Mouse (Mus musculus) midbrain, embryonic 10.5 days (tissue): ENCODE measurements around the gene Brip1. TPM values are rescaled to one million over a fixed set of nuclear protein-coding genes. Genes with fewer than 3 reads are reported as not detected.

Experiments
- DNase-seq: peaks from one replicate; pipeline ENCODE4 v3.0.0-alpha.2; 2017; ENCODE audit warnings: low spot score
- H3K27ac ChIP-seq: fragments of 300-500 bp; sonication (generic); replicated peaks from 2 replicates; pipeline ENCODE4 v1.5.1; 2016; ENCODE audit warnings: mild to moderate bottlenecking
- H3K27me3 ChIP-seq: fragments of 300-500 bp; sonication (generic); 2 replicates; pipeline ENCODE4 v1.6.1; 2016; ENCODE audit warnings: low read depth, mild to moderate bottlenecking; ENCODE audit not compliant: poor library complexity, severe bottlenecking
- H3K36me3 ChIP-seq: fragments of 300-500 bp; sonication (generic); 2 replicates; pipeline ENCODE4 v1.6.1; 2016; ENCODE audit warnings: mild to moderate bottlenecking, moderate library complexity
- H3K4me1 ChIP-seq: fragments of 300-500 bp; sonication (generic); 2 replicates; pipeline ENCODE4 v1.6.1; 2016
- H3K4me3 ChIP-seq: fragments of 300-500 bp; sonication (generic); 2 replicates; pipeline ENCODE4 v1.5.1; 2016; ENCODE audit warnings: mild to moderate bottlenecking, moderate library complexity
- H3K9me3 ChIP-seq: fragments of 300-500 bp; sonication (generic); replicated peaks from 2 replicates; pipeline ENCODE4 v1.6.1; 2016; ENCODE audit warnings: mild to moderate bottlenecking
- WGBS: fragments of 180-500 bp; shearing (Covaris S2); methylation state at CpG from one replicate; pipeline ENCODE4 v1.1.7; 2016; 5-methylcytosine and 5-hydroxymethylcytosine counted together
- polyA plus RNA-seq: library from polyadenylated mRNA; unstranded; fragments of >200 nt; fragmentation: Nextera tagmentation; extraction: Ambion mirVana; gene quantifications from 2 replicates; pipeline ENCODE4 v1.2.1, GENCODE M21; 2016

The Brip1 gene
- 10.7 and 12.4 TPM in 2 replicates for polyA plus RNA-seq

GRCm38 (mm10) chr11:86201037-86201786, at the start of gene Brip1:
Gene Brip1 (minus strand): TSS chr11:86201193.
- peak; percentile 96 for DNase-seq
- peaks cover 35% of the 10 kb centered on the region for H3K9me3 ChIP-seq
- peak within 1 kb of the TSS; percentile 88 for H3K4me3 ChIP-seq
- H3K36me3 ChIP-seq: peaks cover 68% of the 10 kb centered on the region
- peak within 1 kb of the TSS; percentile 94 for H3K27ac ChIP-seq
- under 1% methylated on average over 60 of the region's 60 CpGs for WGBS
- H3K4me1 ChIP-seq: peaks cover 30% of the 10 kb centered on the region
- no peaks in the 10 kb centered on the region for H3K27me3 ChIP-seq

- DNase-seq: no peak
- Histone ChIP-seq H3K4me3 (no peak overlapping the region), H3K27ac (no peak overlapping the region), H3K27me3 (no peaks in the 10 kb centered on the region), H3K9me3 (no peaks in the 10 kb centered on the region), H3K36me3 (peaks cover 96% of the 10 kb centered on the region), H3K4me1 (no peaks in the 10 kb centered on the region)
- 97% methylated on average over 4 of the region's 4 CpGs for WGBS
Measured at GRCm38 (mm10) chr11:86232446-86232845, 31.5 kb upstream of the Brip1 start.

- Histone ChIP-seq H3K27ac (no peak overlapping the region), H3K36me3 (peaks cover 96% of the 10 kb centered on the region), H3K9me3 (no peaks in the 10 kb centered on the region), H3K4me3 (no peak overlapping the region), H3K27me3 (no peaks in the 10 kb centered on the region), H3K4me1 (no peaks in the 10 kb centered on the region)
- no peak for DNase-seq
- 95% methylated on average over 13 of the region's 13 CpGs for WGBS
Measured at GRCm38 (mm10) chr11:86231781-86232350, 30.9 kb upstream of the Brip1 start.

- H3K4me1 ChIP-seq: no peaks in the 10 kb centered on the region
- H3K36me3 ChIP-seq: peaks cover 96% of the 10 kb centered on the region
- no peak overlapping the region for H3K4me3 ChIP-seq
- H3K27me3 ChIP-seq: no peaks in the 10 kb centered on the region
- 90% methylated on average over 8 of the region's 8 CpGs for WGBS
- no peak overlapping the region for H3K27ac ChIP-seq
- no peaks in the 10 kb centered on the region for H3K9me3 ChIP-seq
- DNase-seq: no peak
Measured at GRCm38 (mm10) chr11:86226646-86227180, 25.7 kb upstream of the Brip1 start.

GRCm38 (mm10) chr11:86225761-86226160, 24.8 kb upstream of the Brip1 start:
- no peak overlapping the region for H3K4me3 ChIP-seq
- H3K27me3 ChIP-seq: no peaks in the 10 kb centered on the region
- 92% methylated on average over 4 of the region's 4 CpGs for WGBS
- no peaks in the 10 kb centered on the region for H3K4me1 ChIP-seq
- no peaks in the 10 kb centered on the region for H3K9me3 ChIP-seq
- no peak for DNase-seq
- H3K36me3 ChIP-seq: peaks cover 96% of the 10 kb centered on the region
- H3K27ac ChIP-seq: no peak overlapping the region

- no peak overlapping the region for H3K4me3 ChIP-seq
- peaks cover 99% of the 10 kb centered on the region for H3K36me3 ChIP-seq
- WGBS: 96% methylated on average over 1 of the region's 1 CpGs
Measured at GRCm38 (mm10) chr11:86211803-86212202, 10.8 kb upstream of the Brip1 start.

GRCm38 (mm10) chr11:86209123-86209522, 8.1 kb upstream of the Brip1 start:
- Histone ChIP-seq H3K4me1 (no peaks in the 10 kb centered on the region), H3K36me3 (peaks cover 99% of the 10 kb centered on the region), H3K27ac (no peak overlapping the region), H3K4me3 (no peak overlapping the region), H3K27me3 (no peaks in the 10 kb centered on the region), H3K9me3 (peaks cover 19% of the 10 kb centered on the region)
- no peak for DNase-seq
- WGBS: 97% methylated on average over 2 of the region's 2 CpGs

More at GRCm38 (mm10) chr11:86211803-86212202, 10.8 kb upstream of the Brip1 start:
- Histone ChIP-seq H3K27me3 (no peaks in the 10 kb centered on the region), H3K27ac (no peak overlapping the region), H3K9me3 (no peaks in the 10 kb centered on the region; the same call in 1 of the 2 replicates), H3K4me1 (no peaks in the 10 kb centered on the region)
- DNase-seq: no peak

GRCm38 (mm10) chr11:86205876-86206275, 4.9 kb upstream of the Brip1 start:
- Histone ChIP-seq H3K27me3 (no peaks in the 10 kb centered on the region), H3K36me3 (peaks cover 89% of the 10 kb centered on the region), H3K4me3 (no peak overlapping the region), H3K4me1 (peaks cover 14% of the 10 kb centered on the region), H3K27ac (no peak overlapping the region), H3K9me3 (peaks cover 35% of the 10 kb centered on the region)
- WGBS: 96% methylated on average over 4 of the region's 4 CpGs
- no peak for DNase-seq

- Histone ChIP-seq H3K27me3 (no peaks in the 10 kb centered on the region), H3K36me3 (peaks cover 80% of the 10 kb centered on the region), H3K9me3 (peaks cover 35% of the 10 kb centered on the region), H3K4me3 (no peak overlapping the region), H3K4me1 (peaks cover 22% of the 10 kb centered on the region), H3K27ac (no peak overlapping the region)
- DNase-seq: no peak
- WGBS: 97% methylated on average over 5 of the region's 5 CpGs
Measured at GRCm38 (mm10) chr11:86205031-86205430, 4.0 kb upstream of the Brip1 start.

GRCm38 (mm10) chr11:86201901-86202675, 1.1 kb upstream of the Brip1 start:
- no peak for DNase-seq
- WGBS: 65% methylated on average over 16 of the region's 16 CpGs
- H3K27ac ChIP-seq: peak overlapping the region; percentile 94
- peak overlapping the region; percentile 88 for H3K4me3 ChIP-seq
- peaks cover 30% of the 10 kb centered on the region for H3K4me1 ChIP-seq
- H3K36me3 ChIP-seq: peaks cover 69% of the 10 kb centered on the region
- H3K9me3 ChIP-seq: peaks cover 35% of the 10 kb centered on the region
- no peaks in the 10 kb centered on the region for H3K27me3 ChIP-seq

- H3K27me3 ChIP-seq: no peaks in the 10 kb centered on the region
- H3K4me3 ChIP-seq: peak overlapping the region; percentile 88
- peaks cover 30% of the 10 kb centered on the region for H3K4me1 ChIP-seq
- no peak for DNase-seq
- peaks cover 65% of the 10 kb centered on the region for H3K36me3 ChIP-seq
- peak overlapping the region; percentile 94 for H3K27ac ChIP-seq
- H3K9me3 ChIP-seq: peaks cover 30% of the 10 kb centered on the region
- WGBS: 2% methylated on average over 21 of the region's 21 CpGs
Measured at GRCm38 (mm10) chr11:86200460-86201021, 452 bp downstream of the Brip1 start.

- Histone ChIP-seq H3K4me3 (peak overlapping the region; percentile 88; the same call in 1 of the 2 replicates), H3K4me1 (peaks cover 30% of the 10 kb centered on the region), H3K27ac (no peak overlapping the region), H3K36me3 (peaks cover 65% of the 10 kb centered on the region), H3K9me3 (peaks cover 22% of the 10 kb centered on the region), H3K27me3 (no peaks in the 10 kb centered on the region)
- DNase-seq: no peak
- WGBS: 76% methylated on average over 4 of the region's 4 CpGs
Measured at GRCm38 (mm10) chr11:86199733-86200132, 1.3 kb downstream of the Brip1 start.
